Mouse (Mus musculus) bone marrow, adult 2 months (tissue): ENCODE measurements at regions not wholly inside any gene's neighbourhood (a gene's known extent, or its start where the extent isn't known, plus 50 kb on each side); places are given as distances from the start of the nearest gene placed in this dataset.

Source experiments
- CTCF ChIP-seq: fragments of 200-500 bp; IDR thresholded peaks from 2 replicates; pipeline ENCODE4 v1.5.1; 2011; ENCODE audit warnings: low read length, control low read depth; ENCODE audit not compliant: control insufficient read depth, insufficient read depth
- POLR2A ChIP-seq: fragments of 200-500 bp; IDR thresholded peaks from 2 replicates; pipeline ENCODE4 v1.6.1; 2011; ENCODE audit warnings: low read depth, mild to moderate bottlenecking, control low read depth, low read length, borderline replicate concordance; ENCODE audit not compliant: control insufficient read depth

- TF ChIP-seq CTCF (no peak), POLR2A (no peak)
Observed at GRCm38 (mm10) chr14:105556813-105557212, 298.4 kb downstream of the Ndfip2 start.
